Mouse (Mus musculus): ENCODE results near the gene Ppp1r12a.
"Not testable (repeated sequence)": the region's sequence is repeated elsewhere in the genome, so short reads cannot be mapped to it uniquely, and the experiment has no call there.

Gene Ppp1r12a

DNA sequence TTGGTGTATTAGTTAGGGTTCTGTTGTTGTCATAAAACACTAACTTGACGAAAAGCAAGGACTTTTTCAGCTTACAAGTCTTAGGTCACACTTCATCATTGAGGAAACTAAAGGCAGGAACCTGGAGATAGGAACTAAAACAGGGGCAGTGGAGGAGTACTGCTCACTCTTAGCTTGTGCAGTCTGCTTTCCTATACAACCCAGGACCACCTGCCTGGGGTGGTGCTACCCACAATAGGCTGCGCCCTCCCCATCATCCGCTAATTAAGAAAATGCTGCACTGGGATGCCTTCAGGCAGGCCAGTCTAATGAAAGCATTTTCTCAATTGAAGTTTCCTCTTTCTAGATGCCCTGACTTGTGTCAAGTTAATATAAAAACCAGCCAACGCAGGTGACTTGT is 40.1 kb downstream of the Ppp1r12a start:
- no peak for DNase-seq

DNA sequence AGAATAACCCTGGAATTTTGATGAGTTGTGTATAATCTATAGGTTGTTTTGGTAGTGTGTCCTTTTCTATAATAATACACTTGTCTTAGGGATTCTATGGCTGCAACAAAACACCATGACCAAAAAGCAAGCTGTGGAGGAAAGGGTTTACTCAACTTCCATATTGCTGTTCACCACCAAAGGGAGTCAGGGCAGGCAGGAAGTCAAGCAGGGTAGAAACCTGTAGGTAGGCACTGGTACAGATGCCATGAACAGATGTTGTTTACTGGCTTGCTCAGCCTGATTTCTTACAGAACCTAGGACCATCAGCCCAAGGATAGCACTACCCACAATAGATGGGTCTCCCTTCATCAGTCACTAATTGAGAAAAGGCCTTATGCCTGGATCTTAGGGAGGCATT is 41.4 kb downstream of the Ppp1r12a start:
- no peak for DNase-seq

DNA sequence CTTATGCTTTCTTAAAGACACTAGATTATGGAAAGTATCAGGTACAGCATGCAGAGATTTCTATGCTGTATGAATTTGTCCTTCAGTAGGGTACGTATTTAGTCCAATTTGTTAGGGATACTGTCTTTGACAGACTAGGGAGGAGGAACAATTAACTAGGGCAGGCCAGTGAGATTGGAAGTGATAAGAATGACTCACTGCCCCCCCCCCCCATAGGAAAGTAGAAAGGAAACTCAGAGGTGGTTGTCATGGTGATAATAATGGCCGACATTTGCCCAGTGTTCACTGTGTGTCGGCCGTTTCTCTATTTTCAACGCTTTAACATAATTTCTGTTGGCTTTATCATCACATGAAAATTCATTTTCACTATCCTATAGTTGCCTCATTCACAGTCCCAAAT is 47.4 kb downstream of the Ppp1r12a start:
- DNase-seq, result no peak

DNA sequence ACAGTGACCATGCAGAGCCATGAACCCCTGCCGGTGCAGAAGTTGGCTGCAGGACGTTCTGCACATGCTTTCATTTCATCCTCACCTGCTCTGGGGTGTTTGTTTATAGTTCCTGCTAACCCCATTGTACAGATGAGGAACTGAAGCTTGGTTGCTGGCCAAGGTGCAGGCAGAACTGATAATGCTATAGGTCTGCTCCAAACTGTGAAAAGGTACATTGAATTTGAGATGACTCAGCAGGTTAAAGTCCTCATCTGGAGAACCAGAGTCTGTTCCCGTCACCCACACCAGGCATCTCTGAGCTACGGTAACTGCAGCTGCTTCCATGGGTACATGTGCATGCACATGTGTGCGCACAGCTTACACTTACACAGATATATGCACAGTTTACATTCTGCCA is 62.4 kb downstream of the Ppp1r12a start:
- no peak for DNase-seq

- DNase-seq, result no peak
These were observed 75.1 kb downstream of the Ppp1r12a start for GRCm38 (mm10) chr10:108237049-108237448.

- DNase-seq, result no peak
These were observed 77.1 kb downstream of the Ppp1r12a start for GRCm38 (mm10) chr10:108239061-108239460.

DNA sequence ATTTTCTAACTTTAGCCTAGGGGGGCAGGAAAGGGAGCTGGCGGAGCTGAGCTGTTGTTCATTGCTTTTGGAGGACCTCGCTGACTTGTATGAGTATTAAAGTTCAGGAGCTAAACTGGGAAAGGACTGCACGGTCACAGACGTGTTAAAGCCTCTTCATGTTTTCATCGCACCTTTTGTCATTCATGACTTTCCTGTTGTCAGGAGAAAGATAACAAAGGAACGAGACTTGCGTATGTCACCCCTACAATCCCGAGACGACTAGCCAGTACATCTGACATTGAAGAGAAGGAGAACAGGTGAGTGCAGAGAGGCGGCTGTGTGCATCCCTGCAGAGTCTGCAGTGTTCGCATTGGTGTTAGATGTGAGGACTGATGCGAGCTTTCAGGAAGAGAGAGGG is 88.7 kb downstream of the Ppp1r12a start:
- DNase-seq, result no peak

- no peak for DNase-seq
These were observed 89.2 kb downstream of the Ppp1r12a start for GRCm38 (mm10) chr10:108251181-108251580.

- no peak for DNase-seq
These were observed 93.9 kb downstream of the Ppp1r12a start for GRCm38 (mm10) chr10:108255812-108256376.

DNA sequence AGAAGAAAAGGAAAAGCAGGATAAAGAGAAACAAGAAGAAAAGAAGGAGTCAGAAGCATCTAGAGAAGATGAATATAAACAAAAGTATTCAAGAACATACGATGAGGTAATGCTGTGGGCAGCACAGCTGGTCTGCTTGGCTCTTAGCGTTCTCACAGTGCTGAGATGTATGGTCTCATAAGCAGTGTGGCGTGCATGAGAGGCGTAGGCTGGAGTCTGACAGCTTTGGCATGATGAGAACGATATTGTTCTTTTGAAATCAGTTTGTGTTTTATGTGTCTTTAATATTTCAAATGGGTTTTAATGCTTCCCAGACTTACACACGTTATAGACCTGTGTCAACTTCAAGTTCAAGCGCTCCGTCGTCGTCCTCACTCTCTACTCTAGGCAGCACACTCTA is 98.9 kb downstream of the Ppp1r12a start:
- no peak for DNase-seq

DNA sequence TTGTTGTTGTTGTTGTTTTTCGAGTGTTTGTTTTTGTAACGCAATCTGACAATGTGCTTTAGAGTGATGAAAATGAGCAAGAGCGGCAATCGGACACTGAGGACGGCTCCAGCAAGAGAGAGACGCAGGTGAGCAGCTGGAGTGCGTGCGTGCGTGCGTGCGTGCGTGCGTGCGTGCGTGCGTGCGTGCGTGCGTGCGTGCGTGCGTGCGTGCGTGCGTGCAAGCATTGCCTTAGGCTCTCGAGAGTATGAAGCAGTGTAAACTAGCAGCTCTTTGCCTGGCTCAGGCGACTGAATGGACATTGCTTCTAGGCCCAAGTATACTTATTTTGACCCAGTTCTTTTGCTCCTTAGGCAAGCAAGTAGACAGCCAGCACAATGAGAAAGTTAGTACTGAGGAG is 102.6 kb downstream of the Ppp1r12a start:
- no peak for DNase-seq

DNA sequence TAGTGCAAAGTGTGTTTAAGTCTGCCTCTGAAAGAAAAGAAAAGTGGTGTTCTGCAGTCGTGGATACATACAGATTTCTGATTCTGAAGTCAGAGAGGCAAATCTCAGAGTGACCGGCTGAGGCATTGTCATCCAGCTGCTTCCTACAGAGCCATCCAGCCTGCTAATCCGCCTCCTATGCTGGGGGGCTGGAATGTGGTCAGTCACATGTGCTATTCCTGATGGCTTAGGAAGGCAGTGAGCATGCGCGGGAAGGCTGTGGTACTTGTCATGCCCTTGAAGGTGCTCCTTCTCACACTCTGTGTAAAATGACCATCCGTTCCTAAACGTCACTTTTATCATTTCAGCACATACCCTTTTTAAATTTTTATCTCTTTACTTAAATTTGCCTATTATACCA is 109.2 kb downstream of the Ppp1r12a start:
- no peak for DNase-seq

DNA sequence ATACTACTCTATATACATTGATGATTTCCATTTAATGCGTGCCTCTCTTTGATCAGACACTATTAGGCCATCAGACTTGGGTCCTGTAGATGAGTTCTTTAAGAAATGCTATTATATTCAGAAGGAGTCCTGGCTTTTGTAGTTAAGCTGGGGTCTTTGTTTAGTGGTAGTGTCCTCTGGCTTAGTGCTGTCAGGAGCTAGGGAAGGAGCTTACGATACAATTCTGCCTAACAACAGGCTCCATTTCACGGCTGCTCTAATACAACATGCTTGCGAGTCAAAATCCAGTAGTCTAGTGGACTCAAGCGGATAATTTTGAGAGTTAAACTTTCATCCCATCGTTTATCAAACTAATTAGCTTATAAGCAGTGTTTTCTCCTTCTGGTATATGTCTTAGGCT is 114.7 kb downstream of the Ppp1r12a start:
- DNase-seq, result no peak

DNA sequence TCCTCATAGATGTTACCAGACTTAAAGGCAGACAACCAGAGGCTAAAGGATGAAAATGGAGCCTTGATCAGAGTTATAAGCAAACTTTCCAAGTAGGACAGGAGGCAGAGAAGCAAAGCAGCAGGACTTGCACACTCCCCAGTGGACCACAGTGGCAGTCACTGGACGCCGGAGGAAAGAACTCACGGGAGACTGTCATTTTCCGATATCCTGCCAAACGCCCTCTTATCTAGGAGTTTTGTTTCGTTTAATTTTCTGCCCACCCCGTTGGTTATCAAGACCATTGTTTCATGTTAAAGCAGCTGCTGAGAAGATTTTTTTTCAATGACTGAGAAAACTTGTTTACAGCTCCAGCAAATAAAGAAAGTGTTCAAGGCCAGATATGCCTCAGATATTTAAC is 115.2 kb downstream of the Ppp1r12a start:
- DNase-seq, result no peak

DNA sequence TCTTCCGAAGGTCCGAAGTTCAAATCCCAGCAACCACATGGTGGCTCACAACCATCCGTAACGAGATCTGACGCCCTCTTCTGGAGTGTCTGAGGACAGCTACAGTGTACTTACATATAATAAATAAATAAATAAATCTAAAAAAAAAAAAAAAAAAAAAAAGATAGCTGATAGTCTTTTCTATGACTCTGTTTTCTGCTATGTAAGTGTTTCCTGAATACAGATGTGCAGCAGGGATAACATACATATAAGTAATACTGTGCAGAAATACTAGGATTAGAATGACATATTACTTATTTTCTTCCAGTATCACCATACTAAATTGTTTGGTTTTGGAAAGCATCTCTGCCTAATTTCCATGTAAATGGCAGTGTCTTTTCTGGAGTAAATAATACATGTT is 119.1 kb downstream of the Ppp1r12a start:
- DNase-seq, result not testable (repeated sequence)

DNA sequence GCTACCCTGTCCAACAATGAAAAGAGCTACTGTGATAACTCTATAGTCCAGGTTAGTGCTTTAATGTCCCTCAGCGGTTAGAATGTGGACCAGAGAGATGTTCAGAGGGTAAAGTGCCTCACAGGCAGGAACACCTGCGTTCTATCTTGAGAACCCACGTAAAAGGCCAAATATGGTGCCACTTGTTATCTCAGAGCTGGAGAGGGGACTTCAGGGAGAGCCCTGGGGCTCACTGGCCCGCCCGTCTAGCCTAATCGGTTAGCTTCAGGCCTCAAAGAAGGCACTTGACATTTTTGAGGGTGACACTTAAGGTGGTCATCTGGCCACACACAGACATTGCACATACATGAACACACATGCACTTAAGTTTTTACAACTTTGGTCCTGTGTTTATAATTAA is 120.4 kb downstream of the Ppp1r12a start:
- no peak for DNase-seq

- DNase-seq, result no peak
These were observed 121.4 kb downstream of the Ppp1r12a start for GRCm38 (mm10) chr10:108283418-108283817.

GRCm38 (mm10) chr10:108283837-108284236 is 121.8 kb downstream of the Ppp1r12a start:
- DNase-seq, result no peak

DNA sequence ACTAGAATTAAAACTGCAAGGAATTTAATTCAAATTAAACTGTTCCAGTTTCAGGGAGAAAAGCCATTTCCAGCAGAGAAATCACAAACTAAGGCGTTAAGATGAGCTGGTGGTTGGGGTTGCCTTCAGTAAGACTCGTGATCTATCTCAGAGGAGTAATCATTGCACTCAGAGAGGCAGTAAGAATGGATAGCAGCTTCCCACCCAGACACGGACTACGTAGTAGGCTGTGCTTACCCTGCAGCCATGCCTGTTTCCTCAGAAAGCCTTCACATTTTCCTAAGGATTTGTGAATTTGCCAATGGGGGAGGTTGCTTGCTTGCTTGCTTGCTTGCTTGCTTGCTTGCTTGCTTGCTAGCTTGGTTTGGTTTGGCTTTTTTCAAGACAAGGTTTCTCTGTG is 122.5 kb downstream of the Ppp1r12a start:
- no peak for DNase-seq

- DNase-seq, result no peak
These were observed 123.0 kb downstream of the Ppp1r12a start for GRCm38 (mm10) chr10:108284977-108285376.

GRCm38 (mm10) chr10:108286658-108287437 is 124.9 kb downstream of the Ppp1r12a start:
- DNase-seq, result no peak

- no peak for DNase-seq
These were observed 125.4 kb downstream of the Ppp1r12a start for GRCm38 (mm10) chr10:108287438-108287801.

GRCm38 (mm10) chr10:108290046-108290445 is 128.1 kb downstream of the Ppp1r12a start:
- DNase-seq, result no peak

DNA sequence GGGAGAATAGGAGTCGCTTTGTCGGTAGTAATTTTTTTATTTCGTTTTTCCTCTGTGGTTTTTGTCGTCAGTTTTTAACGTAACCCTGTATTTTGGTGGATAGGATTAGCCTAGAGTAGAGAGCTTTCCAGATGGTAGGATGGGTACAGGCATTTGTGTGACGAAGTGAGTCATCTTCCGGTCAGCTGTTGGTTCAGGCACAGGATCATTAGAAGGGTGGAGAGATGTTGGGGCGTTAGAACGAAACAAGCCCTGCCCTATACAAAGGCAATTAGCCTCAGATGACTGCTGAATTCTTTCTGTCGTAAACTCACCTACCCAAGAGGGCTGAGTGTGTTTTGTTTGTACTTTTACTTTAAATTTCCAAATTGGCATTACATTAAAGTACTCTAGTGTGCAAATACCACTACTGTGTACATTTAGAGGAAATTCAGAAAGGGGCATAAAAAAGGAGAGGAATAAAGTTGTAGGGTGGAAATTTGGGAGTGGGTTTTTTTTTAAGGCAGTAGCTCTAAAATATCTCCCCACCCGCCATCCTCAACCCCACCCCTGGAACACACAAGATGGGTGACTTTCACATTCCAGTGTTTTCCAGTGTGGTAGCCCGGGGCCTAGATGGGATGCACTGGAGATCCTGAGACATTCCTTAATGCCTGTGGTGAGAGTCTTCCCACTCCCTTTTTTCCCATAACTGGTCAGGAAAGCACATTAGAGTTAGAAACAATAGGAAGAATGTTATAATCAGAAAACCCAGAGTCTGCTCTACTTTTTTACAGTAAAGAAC is 129.9 kb downstream of the Ppp1r12a start:
- no peak for DNase-seq

All from kidney, postnatal 25 days (tissue).